Mouse (Mus musculus) midbrain, embryonic 16.5 days (tissue): ENCODE results near the gene Ptbp1. TPM values are rescaled to one million over a fixed set of nuclear protein-coding genes. Genes with fewer than 3 reads are reported as not detected.

Source experiments
- ATAC-seq: fragments of 200-750 bp; cut with Nextera tagmentation; 2 replicates; pipeline ENCODE4 v1.8.0; 2017; ENCODE audit warnings: moderate TSS enrichment
- H3K27ac ChIP-seq: fragments of 300-500 bp; sonication (generic); 2 replicates; pipeline ENCODE4 v1.5.1; 2014; ENCODE audit warnings: mild to moderate bottlenecking, low read length, mixed read lengths
- H3K27me3 ChIP-seq: fragments of 300-500 bp; sonication (generic); 2 replicates; pipeline ENCODE4 v1.6.1; 2014; ENCODE audit warnings: low read depth, low read length, mixed read lengths; ENCODE audit not compliant: control insufficient read depth, insufficient read depth
- H3K36me3 ChIP-seq: fragments of 300-500 bp; sonication (generic); 2 replicates; pipeline ENCODE4 v1.6.1; 2014; ENCODE audit warnings: mild to moderate bottlenecking, low read length, moderate library complexity, mixed read lengths; ENCODE audit not compliant: control insufficient read depth, insufficient read depth
- H3K4me1 ChIP-seq: fragments of 300-500 bp; sonication (generic); 2 replicates; pipeline ENCODE4 v1.6.1; 2014; ENCODE audit warnings: mild to moderate bottlenecking, low read length, mixed read lengths; ENCODE audit not compliant: control insufficient read depth, insufficient read depth
- H3K4me2 ChIP-seq: fragments of 300-500 bp; sonication (generic); 2 replicates; pipeline ENCODE4 v1.6.1; 2014; ENCODE audit warnings: mild to moderate bottlenecking, low read length, mixed read lengths
- H3K4me3 ChIP-seq: fragments of 300-500 bp; sonication (generic); 2 replicates; pipeline ENCODE4 v1.5.1; 2014; ENCODE audit warnings: low read depth, mild to moderate bottlenecking, low read length, moderate library complexity, mixed read lengths
- H3K9ac ChIP-seq: fragments of 300-500 bp; sonication (generic); 2 replicates; pipeline ENCODE4 v1.6.1; 2014; ENCODE audit warnings: low read depth, low read length, mixed read lengths
- H3K9me3 ChIP-seq: fragments of 300-500 bp; sonication (generic); replicated peaks from 2 replicates; pipeline ENCODE4 v1.6.1; 2014; ENCODE audit warnings: mild to moderate bottlenecking, low read length, mixed read lengths; ENCODE audit not compliant: control insufficient read depth, poor library complexity, severe bottlenecking
- WGBS: fragments of 180-500 bp; shearing (Covaris S2); extraction: QIAGEN DNeasy Blood & Tissue Kit; methylation state at CpG from one replicate; pipeline ENCODE4 v1.1.7; 2014; 5-methylcytosine and 5-hydroxymethylcytosine counted together
- polyA plus RNA-seq: library from polyadenylated mRNA; unstranded; fragments of >200 nt; fragmentation: Nextera tagmentation; extraction: Ambion mirVana; gene quantifications from 2 replicates; pipeline ENCODE4 v1.2.1, GENCODE M21; 2015

The Ptbp1 gene
- polyA plus RNA-seq, 1 experiment from 2014 or later = 58.8 TPM

DNA sequence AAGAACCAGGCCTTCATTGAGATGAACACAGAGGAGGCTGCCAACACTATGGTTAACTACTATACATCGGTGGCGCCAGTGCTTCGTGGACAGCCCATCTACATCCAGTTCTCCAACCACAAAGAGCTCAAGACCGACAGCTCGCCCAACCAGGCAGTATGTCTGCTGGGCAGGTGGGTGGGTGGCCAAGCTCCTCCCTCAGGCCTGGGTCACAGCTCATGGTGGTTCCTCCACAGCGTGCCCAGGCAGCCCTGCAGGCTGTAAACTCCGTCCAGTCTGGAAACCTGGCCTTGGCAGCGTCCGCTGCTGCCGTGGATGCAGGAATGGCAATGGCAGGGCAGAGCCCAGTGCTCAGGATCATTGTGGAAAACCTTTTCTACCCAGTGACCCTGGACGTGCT is 4.9 kb downstream of the Ptbp1 start:
- Histone ChIP-seq H3K9ac (no peak overlapping the region), H3K4me3 (no peak overlapping the region), H3K4me1 (peaks cover 33% of the 10 kb centered on the region), H3K36me3 (peaks cover 37% of the 10 kb centered on the region), H3K9me3 (no peaks in the 10 kb centered on the region), H3K4me2 (no peak overlapping the region), H3K27me3 (no peaks in the 10 kb centered on the region), H3K27ac (no peak overlapping the region)
- 79% methylated on average over 11 of the region's 11 CpGs for whole genome bisulfite sequencing
- no peak for ATAC-seq

GRCm38 (mm10) chr10:79860079-79860911 is 6.1 kb downstream of the Ptbp1 start:
- Histone ChIP-seq H3K4me1 (peaks cover 33% of the 10 kb centered on the region), H3K9me3 (no peaks in the 10 kb centered on the region), H3K4me3 (no peak overlapping the region), H3K36me3 (peaks cover 38% of the 10 kb centered on the region), H3K27me3 (no peaks in the 10 kb centered on the region), H3K9ac (no peak overlapping the region), H3K4me2 (no peak overlapping the region), H3K27ac (no peak overlapping the region)
- WGBS = 93% methylated on average over 26 of the region's 26 CpGs
- no peak for ATAC-seq

GRCm38 (mm10) chr10:79861230-79862048 is 7.2 kb downstream of the Ptbp1 start:
- H3K4me2 ChIP-seq = no peak overlapping the region
- H3K27me3 ChIP-seq = no peaks in the 10 kb centered on the region
- H3K9ac ChIP-seq = no peak overlapping the region
- H3K27ac ChIP-seq = no peak overlapping the region
- WGBS = 78% methylated on average over 25 of the region's 25 CpGs
- peaks cover 23% of the 10 kb centered on the region for H3K4me1 ChIP-seq
- no peak for ATAC-seq
- no peaks in the 10 kb centered on the region for H3K9me3 ChIP-seq
- H3K36me3 ChIP-seq = peaks cover 49% of the 10 kb centered on the region
- H3K4me3 ChIP-seq = no peak overlapping the region

DNA sequence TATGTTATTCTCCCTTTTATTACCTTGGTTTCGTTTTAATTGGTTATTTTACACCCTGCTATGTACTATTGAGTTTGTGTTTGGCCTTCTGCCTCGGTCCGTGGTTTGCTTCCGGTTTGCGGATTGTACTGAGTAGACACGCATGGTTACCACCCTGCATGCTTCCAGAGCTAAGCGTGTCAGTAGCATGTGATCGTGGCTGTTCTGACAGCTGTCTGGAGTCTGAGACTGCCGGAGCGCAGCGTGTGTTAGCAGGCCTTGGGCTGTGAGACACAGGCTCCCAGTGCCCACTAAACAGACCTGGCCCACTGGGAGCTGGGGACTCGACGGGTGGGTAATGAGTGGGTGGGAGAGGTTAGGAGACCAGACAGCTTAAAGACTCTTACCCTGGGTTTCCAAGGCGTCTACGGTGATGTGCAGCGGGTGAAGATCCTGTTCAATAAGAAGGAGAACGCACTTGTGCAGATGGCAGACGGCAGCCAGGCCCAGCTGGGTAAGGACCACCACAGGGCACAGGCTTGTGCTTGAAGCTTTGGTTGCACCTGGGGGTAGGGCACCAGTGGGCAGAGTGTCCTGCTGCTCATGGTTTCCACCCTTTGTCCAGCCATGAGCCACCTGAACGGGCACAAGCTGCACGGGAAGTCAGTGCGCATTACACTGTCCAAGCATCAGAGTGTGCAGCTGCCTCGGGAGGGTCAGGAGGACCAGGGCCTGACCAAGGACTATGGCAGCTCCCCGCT is 8.0 kb downstream of the Ptbp1 start:
- peaks cover 57% of the 10 kb centered on the region for H3K36me3 ChIP-seq
- H3K27me3 ChIP-seq = no peaks in the 10 kb centered on the region
- WGBS = 79% methylated on average over 23 of the region's 23 CpGs
- no peak for ATAC-seq
- H3K4me2 ChIP-seq = no peak overlapping the region
- H3K9ac ChIP-seq = no peak overlapping the region
- no peaks in the 10 kb centered on the region for H3K9me3 ChIP-seq
- H3K4me3 ChIP-seq = no peak overlapping the region
- peaks cover 15% of the 10 kb centered on the region for H3K4me1 ChIP-seq
- no peak overlapping the region for H3K27ac ChIP-seq

- H3K4me2 ChIP-seq = no peak overlapping the region
- WGBS = 75% methylated on average over 10 of the region's 10 CpGs
- H3K27ac ChIP-seq = no peak overlapping the region
Measured at GRCm38 (mm10) chr10:79862925-79863324, 8.7 kb downstream of the Ptbp1 start.

DNA sequence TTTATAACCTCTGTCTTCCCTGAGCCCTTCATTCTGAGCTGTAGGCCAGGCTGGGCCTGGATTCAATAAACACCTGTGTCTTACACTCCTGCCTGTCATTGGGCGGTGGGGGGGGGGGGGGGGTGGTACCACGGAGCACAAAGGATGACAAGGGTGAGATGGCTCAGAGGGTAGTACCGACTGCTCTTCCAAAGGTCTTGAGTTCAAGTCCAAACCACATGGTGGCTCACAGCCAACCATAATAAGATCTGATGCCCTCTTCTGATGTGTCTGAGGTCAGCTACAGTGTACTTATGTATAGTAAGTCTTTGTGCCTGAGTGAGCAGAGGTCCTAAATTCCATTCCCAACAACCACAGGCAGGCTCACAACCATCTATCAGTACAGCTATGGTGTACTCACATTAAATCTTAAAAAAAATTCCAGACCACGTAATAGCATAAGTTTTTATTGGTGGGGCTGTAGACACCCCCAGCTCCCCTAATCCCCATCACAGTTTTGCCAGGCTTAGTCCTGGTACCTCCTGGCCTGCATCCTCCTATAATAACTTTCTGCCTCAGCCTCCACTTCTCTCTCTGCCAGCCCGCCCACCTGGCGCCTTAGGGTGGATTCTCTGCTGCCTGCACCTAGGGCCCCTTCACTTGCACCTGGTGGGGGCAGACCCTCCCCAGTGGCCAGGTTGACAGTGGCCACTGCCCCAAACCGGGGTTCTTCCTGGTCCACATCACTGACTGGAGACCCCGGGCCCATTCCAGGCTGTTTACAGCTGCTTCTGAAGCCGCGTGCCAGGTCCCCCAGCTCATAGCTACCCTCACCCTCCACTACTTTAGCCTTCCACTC is 10.3 kb downstream of the Ptbp1 start:
- 0 out of 2 replicates have a peak, but pooled peaks have one; percentile 4 for ATAC-seq
- 62% methylated on average over 9 of the region's 10 CpGs for WGBS
- no peak overlapping the region for H3K4me2 ChIP-seq
- no peaks in the 10 kb centered on the region for H3K27me3 ChIP-seq
- H3K9me3 ChIP-seq = no peaks in the 10 kb centered on the region
- H3K4me1 ChIP-seq = peaks cover 11% of the 10 kb centered on the region
- peak overlapping the region; percentile 2; the same call in 1 of the 2 replicates for H3K27ac ChIP-seq
- peaks cover 54% of the 10 kb centered on the region for H3K36me3 ChIP-seq
- no peak overlapping the region for H3K4me3 ChIP-seq
- no peak overlapping the region for H3K9ac ChIP-seq

More at GRCm38 (mm10) chr10:79862925-79863324, 8.7 kb downstream of the Ptbp1 start:
- Histone ChIP-seq H3K27me3 (no peaks in the 10 kb centered on the region), H3K4me1 (peaks cover 11% of the 10 kb centered on the region), H3K9me3 (no peaks in the 10 kb centered on the region), H3K36me3 (peaks cover 59% of the 10 kb centered on the region), H3K4me3 (no peak overlapping the region), H3K9ac (no peak overlapping the region)
- ATAC-seq = no peak

DNA sequence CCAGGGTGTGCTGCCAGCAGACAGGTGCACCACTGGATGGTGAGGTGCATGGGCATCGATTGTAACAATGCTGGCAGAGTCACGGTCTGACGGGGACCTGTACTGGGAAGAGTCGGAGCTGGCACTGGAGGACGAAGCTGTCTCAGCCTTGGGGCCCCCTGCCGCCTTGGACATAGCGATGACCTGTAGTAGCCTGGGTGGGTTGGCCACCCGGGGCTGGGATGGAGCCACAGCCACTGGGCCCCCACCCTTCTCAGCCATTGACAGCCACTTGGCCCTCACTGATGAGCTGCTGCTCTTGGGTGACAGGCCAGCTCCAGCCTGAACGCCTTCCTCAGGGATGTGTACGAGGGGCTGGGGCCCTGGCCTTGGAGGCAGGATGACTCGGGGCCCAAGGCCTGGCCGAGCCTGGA is 11.0 kb downstream of the Ptbp1 start:
- Histone ChIP-seq H3K4me1 (peaks cover 14% of the 10 kb centered on the region), H3K9ac (no peak overlapping the region), H3K27ac (no peak overlapping the region; the same call in 1 of the 2 replicates), H3K4me2 (no peak overlapping the region), H3K9me3 (no peaks in the 10 kb centered on the region), H3K4me3 (no peak overlapping the region), H3K36me3 (peaks cover 48% of the 10 kb centered on the region), H3K27me3 (no peaks in the 10 kb centered on the region)
- peak; percentile 18; the same call in 1 of the 2 replicates for ATAC-seq
- 65% methylated on average over 12 of the region's 12 CpGs for WGBS

DNA sequence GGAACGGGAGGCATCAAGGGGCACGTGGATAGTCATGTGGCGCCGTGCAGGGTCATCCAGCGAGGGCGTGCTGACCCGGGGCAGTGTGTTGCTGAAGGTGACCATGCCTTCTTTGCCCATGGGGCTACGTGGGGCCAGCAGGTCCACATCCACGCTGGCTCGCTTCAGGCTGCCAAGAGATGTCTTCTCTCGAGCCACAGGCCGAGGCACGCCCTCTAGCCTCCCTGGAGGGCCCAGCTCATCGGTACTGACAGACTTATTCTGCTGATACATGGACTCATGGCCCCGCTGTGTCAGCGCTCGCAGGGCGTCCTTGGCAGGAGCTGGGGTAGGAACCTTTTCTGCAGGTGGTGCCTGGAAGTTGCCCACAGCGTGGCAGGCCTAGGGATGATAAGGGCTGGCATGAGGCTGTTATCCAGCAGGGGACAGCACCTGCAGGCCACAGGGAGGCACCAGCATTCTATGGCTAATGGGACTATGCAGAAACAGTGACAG is 11.6 kb downstream of the Ptbp1 start:
- WGBS = 73% methylated on average over 19 of the region's 19 CpGs
- Histone ChIP-seq H3K27me3 (no peaks in the 10 kb centered on the region), H3K9me3 (no peaks in the 10 kb centered on the region), H3K36me3 (peaks cover 43% of the 10 kb centered on the region), H3K4me1 (peaks cover 14% of the 10 kb centered on the region), H3K4me3 (no peak overlapping the region), H3K9ac (no peak overlapping the region), H3K27ac (0 out of 2 replicates have a peak overlapping the region, but pooled peaks have one; percentile 3), H3K4me2 (no peak overlapping the region)
- peak; percentile 1; the same call in 1 of the 2 replicates for ATAC-seq
